Mouse (Mus musculus): Measurements from ENCODE around the gene Pgm5.
"Not testable (repeated sequence)": the region's sequence is repeated elsewhere in the genome, so short reads cannot be mapped to it uniquely, and the experiment has no call there.

The Pgm5 gene

DNA sequence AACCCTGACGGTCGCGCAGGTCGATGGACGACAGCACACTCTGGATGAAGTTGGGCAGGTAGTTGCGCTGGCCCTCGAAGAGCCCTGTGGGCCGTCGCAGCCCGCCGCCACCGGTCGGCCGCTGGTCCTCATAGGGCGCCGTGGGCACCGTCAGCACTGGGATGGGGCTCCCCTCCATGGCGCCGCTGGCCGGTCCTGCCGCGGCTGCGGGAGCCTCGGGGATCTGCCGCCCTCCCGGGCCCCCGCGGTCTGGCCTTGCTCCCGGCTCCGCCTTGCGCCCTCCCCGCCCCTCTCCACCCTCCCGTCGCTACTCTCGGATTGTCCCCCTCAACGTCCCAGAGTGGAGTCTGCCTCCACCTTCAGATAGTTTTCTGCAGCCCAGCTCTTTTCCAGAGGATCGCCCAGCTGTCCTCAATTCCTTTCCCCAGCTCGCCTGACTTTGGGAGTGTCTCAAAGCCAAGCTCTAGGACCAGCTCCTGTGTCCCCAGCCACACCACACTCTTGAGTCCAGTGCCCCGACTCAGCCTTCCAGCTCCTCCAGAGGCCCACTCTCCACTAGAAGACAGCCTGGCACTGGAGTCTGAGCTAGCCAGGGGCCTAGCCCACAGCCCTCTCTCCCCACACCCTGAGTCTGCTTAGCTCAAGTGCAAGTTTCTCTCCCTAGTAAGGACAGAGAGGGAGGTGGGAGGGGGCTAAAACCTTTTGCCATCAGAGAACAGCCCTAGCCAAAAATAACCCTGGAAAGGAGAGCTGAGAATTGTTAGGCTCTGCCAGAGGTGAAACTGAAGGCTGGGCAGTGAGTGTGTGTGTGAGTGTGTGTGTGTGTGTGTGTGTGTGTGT is at the start of gene Pgm5:
TSS of gene Pgm5 (minus strand) at position 244 of the 840 bp plus-strand sequence.
- DNase-seq (ENCODE audit: low spot score), result no peak

DNA sequence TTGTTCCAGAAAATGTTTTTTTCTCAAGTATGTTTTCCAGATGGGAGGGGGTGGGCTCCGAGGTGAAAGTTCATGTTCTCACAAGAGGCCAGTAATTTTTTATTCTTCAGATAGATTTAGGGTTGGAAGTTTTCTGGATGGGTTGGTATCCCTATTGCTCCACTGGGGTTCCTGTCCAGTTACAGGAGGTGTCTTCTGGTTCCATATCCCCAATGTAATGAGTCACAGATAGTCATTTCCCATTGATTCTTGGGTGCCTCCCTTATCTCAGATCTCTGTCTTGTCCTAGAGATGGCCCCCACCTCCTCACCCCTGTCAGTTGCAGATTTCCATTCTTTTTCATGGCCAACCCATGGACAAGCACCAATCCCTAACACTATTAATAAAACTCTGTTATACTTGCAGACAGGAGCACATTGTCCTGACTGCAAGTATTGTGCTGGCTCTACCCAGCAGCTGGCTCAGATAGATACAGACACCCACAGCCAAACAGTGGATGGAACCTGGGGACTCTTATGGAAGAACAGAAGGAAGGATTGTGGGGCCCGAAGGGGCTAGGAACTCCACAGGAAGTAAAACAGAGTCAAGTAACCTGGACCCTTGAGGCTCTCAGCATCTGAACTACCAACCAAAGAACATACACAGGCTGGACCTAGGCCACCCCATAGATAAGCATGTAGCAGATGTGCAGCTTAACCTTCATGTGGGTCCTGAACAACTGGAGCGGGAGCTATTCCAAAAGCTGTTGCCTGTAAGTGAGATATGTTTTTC is 46.9 kb upstream of the Pgm5 start:
- DNase-seq (ENCODE audit: low spot score), result no peak

GRCm38 (mm10) chr19:24907655-24908054 is 46.0 kb upstream of the Pgm5 start:
- DNase-seq (ENCODE audit: low spot score), result no peak

- no peak for DNase-seq (ENCODE audit: low spot score)
Observed at GRCm38 (mm10) chr19:24902821-24903220, 41.2 kb upstream of the Pgm5 start.

DNA sequence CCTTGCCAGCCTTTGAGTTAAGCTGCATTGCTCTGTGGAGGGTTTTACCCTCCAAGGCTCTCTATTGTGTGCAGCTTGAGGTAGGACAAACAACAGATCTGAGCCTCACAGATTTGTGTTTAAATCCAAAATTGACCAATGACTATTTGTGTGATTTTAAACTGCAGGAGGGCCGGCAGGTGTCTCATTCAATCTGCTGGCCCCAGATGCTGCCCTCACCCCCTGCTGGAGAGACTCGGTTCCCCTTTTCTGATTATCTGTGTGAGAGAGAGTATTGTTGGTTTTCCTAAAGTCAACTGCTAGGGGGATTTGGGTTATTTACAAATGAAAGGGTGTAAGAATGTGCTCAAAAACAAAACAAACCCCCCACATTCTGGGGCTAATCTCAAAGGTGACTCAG is 40.6 kb upstream of the Pgm5 start:
- no peak for DNase-seq (ENCODE audit: low spot score)

GRCm38 (mm10) chr19:24901666-24902065 is 40.0 kb upstream of the Pgm5 start:
- no peak for DNase-seq (ENCODE audit: low spot score)

DNA sequence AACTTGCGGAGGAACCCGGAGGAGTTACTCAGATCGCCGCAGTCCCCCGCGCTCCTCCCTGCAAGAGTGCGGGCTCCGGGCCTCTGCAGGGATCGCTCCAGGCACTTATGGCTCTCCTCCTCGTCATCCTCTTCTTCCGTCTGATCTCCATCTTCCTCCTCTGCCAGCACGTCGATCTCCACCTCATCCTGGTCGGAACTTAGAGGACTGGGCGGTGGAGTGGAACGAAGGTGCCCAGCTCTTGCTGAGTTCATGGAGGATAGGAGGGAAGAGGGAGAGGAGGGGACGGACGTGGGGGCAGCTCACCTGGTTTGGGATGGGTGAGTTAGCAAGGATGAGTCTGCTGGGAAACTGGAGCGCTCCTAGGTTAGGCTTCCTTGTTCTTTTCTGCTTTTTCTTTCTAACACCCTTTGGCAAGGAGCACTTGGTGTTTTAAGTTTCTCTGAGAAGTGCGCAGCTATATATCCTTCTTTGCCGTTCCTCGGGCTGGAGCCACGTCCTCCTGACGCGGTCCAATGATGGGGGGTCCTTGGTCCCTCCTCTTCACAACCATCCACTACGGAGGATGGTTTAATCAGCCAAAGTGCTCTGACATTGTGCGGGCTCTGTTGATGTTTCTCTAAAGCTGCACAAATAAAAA is 39.0 kb upstream of the Pgm5 start, which contains the start of gene Foxd4:
TSS of gene Foxd4 (minus strand) at position 617 of the 640 bp plus-strand sequence.
- no peak for DNase-seq (ENCODE audit: low spot score)

GRCm38 (mm10) chr19:24899578-24900544 is 38.2 kb upstream of the Pgm5 start:
- no peak for DNase-seq (ENCODE audit: low spot score)

GRCm38 (mm10) chr19:24898737-24899577 is 37.3 kb upstream of the Pgm5 start:
- no peak for DNase-seq (ENCODE audit: low spot score)

- no peak for DNase-seq (ENCODE audit: low spot score)
Observed at GRCm38 (mm10) chr19:24897896-24898736, 36.5 kb upstream of the Pgm5 start.

GRCm38 (mm10) chr19:24897006-24897895 is 35.6 kb upstream of the Pgm5 start:
- no peak for DNase-seq (ENCODE audit: low spot score)

DNA sequence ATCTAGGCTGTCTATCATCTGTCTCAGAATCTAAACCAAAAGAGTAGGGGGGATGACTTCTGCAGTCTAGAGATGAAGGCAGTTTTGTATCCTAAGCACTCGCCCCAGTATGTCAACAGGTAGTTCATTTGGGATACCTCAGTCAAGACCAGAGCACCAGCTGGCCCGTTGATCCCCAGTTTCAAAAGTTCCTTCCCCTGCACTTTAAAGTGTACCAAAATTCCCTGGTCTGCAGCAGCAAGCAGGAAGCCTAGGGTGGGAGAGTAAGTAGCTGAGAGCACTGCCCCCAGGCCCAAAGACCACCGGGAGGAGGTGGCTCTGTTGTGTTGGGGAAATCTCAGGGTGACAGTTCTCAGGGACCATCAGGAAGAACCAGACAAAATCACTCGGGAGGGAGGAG is 34.9 kb upstream of the Pgm5 start:
- no peak for DNase-seq (ENCODE audit: low spot score)

DNA sequence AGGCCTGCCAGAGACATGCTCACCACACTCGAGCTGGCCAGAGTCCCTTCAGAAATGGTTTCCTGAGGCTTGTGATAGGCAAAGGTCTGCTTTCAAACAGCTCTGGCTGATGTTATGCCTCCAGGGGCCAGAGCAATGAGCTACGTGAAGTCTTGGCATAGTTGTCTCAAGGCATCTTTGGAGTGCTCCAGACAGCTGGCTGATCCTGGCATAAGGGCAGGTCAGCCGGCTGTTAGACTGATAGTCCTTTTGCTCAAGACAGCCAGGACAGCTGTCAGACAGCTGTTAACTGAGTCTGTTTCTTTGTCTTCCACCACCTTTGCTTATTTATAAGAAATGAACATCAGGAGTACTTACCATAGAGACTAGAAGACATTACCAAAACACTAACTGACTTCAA is 25.2 kb upstream of the Pgm5 start:
- no peak for DNase-seq (ENCODE audit: low spot score)

DNA sequence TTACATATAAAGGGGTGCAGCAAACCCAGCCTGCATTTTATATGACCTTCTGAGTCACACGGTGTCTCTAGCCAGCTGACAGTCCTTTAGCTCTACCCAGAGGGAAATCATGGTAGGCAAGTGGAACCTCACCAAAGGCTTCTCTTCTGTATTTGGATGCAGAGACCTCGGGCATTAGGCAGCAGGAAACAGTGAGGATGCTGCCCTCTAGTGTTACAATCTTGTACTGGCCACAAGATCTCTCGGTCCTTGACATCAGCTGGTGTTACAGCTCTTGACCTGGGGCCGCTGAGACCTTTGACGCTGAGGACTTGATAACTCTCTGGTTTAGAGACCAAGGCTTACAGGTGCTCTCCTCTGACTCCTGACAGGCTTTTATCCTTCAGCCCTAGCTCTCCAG is 23.8 kb upstream of the Pgm5 start:
- DNase-seq (ENCODE audit: low spot score), result peak; percentile 75

DNA sequence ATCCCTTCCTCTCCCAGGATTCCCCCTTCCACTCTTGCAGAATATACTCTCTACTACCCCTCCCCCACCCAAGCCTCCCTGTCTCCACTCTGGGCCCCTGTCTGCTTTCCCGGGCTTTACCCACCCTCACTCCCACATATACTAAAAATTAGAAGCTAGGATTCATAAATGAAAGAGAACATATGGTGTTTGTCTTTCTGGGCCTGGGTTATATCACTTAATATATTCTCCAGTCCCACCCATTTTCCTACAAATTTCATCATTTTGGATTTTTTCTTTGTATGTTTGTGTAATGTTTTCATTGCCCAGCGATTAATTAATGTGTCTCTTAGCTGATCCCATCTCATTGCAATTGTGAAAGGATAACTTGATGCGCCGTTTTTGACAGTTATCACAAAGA is 19.6 kb upstream of the Pgm5 start:
- DNase-seq (ENCODE audit: low spot score), result no peak

DNA sequence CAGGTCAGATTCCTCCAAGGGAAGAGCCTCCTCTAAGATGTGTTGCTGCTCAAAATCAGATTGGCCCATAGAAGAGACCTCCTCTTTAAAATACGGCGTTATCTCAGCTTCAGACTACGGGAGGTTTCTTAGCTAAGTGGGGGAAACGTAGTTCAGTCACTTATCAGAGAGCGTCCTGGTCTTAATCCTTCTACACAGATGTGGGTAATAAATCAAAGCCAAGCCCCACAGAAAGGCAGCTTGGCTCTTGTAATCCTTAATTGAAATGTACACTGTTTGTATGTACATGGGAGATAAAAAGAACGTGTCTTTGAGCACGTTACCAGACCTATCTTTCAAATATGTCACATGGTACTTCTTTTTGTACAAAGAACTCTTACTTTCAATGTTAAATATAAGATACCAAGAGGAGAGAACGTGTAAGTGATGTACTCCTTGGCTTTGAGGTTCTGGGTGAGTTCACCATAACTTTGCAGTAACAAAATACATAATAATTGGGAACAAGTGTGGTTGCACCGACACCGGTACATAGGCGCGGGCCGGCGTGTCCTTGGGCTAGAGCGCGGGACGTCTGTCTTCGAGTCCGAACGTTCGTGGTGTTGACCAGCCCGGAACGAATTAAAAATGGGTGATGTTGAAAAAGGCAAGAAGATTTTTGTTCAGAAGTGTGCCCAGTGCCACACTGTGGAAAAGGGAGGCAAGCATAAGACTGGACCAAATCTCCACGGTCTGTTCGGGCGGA is 13.6 kb upstream of the Pgm5 start, which contains the start of gene Gm10053:
TSS of gene Gm10053 (plus strand) at position 558 of the 742 bp plus-strand sequence.
- DNase-seq (ENCODE audit: low spot score), result not testable (repeated sequence)

DNA sequence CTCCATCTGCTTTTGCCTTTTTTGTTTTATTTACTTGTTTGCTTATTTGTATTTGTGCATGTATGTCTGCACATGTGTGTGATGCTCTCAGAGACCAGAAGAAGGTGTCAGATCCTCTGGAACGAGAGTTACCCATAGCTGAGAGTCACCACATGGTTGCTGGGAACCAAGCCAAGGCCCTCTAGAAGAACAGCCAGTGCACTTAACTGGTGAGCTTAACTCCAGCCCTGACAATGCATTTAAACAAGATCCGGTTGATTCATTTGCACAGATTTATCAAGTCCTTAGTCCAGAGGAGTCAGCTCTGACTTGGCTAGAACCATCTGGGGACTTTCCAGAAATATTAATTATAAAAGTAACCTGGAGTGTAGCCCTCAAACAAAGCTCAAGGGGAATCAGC is 12.2 kb upstream of the Pgm5 start:
- no peak for DNase-seq (ENCODE audit: low spot score)

All from adipocyte (in vitro differentiated cells).